Mouse (Mus musculus) limb, embryonic 14.5 days (tissue): ENCODE data around the gene Emc4. TPM values are rescaled to one million over a fixed set of nuclear protein-coding genes. Genes with fewer than 3 reads are reported as not detected.

Experiments used
- ATAC-seq: fragments of 200-750 bp; cut with Nextera tagmentation; 2 replicates; pipeline ENCODE4 v1.8.0; 2017; ENCODE audit warnings: low read depth, moderate number of reproducible peaks, moderate TSS enrichment; ENCODE audit not compliant: low FRiP score
- DNase-seq: peaks from one replicate; pipeline ENCODE4 v3.0.0-alpha.2; 2015; ENCODE audit warnings: low spot score
- H3K27ac ChIP-seq: fragments of 300-500 bp; sonication (generic); replicated peaks from 2 replicates; pipeline ENCODE4 v1.5.1; 2014; ENCODE audit warnings: low read depth, mild to moderate bottlenecking, low read length, moderate library complexity, mixed read lengths
- H3K27me3 ChIP-seq: fragments of 300-500 bp; sonication (generic); 2 replicates; pipeline ENCODE4 v1.6.1; 2014; ENCODE audit warnings: low read length, mixed read lengths; ENCODE audit not compliant: control insufficient read depth, insufficient read depth
- H3K36me3 ChIP-seq: fragments of 300-500 bp; sonication (generic); 2 replicates; pipeline ENCODE4 v1.6.1; 2014; ENCODE audit warnings: mild to moderate bottlenecking, low read length, moderate library complexity, mixed read lengths; ENCODE audit not compliant: control insufficient read depth, insufficient read depth
- H3K4me1 ChIP-seq: fragments of 300-500 bp; sonication (generic); 2 replicates; pipeline ENCODE4 v1.6.1; 2014; ENCODE audit warnings: antibody characterized with exemption, low read length, mixed read lengths; ENCODE audit not compliant: control insufficient read depth, insufficient read depth
- H3K4me2 ChIP-seq: fragments of 300-500 bp; sonication (generic); replicated peaks from 2 replicates; pipeline ENCODE4 v1.6.1; 2014; ENCODE audit warnings: low read depth, mild to moderate bottlenecking, low read length, moderate library complexity; ENCODE audit not compliant: severe bottlenecking
- H3K4me3 ChIP-seq: fragments of 300-500 bp; sonication (generic); replicated peaks from 2 replicates; pipeline ENCODE4 v1.5.1; 2014; ENCODE audit warnings: low read length
- H3K9ac ChIP-seq: fragments of 300-500 bp; sonication (generic); 2 replicates; pipeline ENCODE4 v1.6.1; 2014; ENCODE audit warnings: mild to moderate bottlenecking, low read depth, low read length, moderate library complexity; ENCODE audit not compliant: severe bottlenecking
- H3K9me3 ChIP-seq: fragments of 300-500 bp; sonication (generic); 2 replicates; pipeline ENCODE4 v1.6.1; 2016; ENCODE audit warnings: low read length; ENCODE audit not compliant: control insufficient read depth
- POLR2A ChIP-seq: fragments of 200-500 bp; IDR thresholded peaks from 2 replicates; pipeline ENCODE4 v1.8.0; 2012; ENCODE audit warnings: inconsistent platforms, mild to moderate bottlenecking, moderate library complexity, borderline replicate concordance; ENCODE audit not compliant: insufficient read depth, insufficient read length; ENCODE audit errors: extremely low read depth
- WGBS: fragments of 180-500 bp; shearing (Covaris S2); extraction: QIAGEN DNeasy Blood & Tissue Kit; methylation state at CpG from one replicate; pipeline ENCODE4 v1.1.7; 2014; 5-methylcytosine and 5-hydroxymethylcytosine counted together
- polyA plus RNA-seq, 2 experiments: library from polyadenylated mRNA; depleted of rRNA in 1 of 2; stranded (reverse) in 1 of 2; unstranded in 1 of 2; fragments of >200 nt; fragmentation: Nextera tagmentation in 1 of 2; extraction: Ambion mirVana in 1 of 2; gene quantifications; 2 replicates each; pipeline versions ENCODE4 v1.2.1 to v1.2.3; 2012 to 2014

Gene Emc4
- polyA plus RNA-seq, 2 experiments, result 83.0 to 108 TPM

DNA sequence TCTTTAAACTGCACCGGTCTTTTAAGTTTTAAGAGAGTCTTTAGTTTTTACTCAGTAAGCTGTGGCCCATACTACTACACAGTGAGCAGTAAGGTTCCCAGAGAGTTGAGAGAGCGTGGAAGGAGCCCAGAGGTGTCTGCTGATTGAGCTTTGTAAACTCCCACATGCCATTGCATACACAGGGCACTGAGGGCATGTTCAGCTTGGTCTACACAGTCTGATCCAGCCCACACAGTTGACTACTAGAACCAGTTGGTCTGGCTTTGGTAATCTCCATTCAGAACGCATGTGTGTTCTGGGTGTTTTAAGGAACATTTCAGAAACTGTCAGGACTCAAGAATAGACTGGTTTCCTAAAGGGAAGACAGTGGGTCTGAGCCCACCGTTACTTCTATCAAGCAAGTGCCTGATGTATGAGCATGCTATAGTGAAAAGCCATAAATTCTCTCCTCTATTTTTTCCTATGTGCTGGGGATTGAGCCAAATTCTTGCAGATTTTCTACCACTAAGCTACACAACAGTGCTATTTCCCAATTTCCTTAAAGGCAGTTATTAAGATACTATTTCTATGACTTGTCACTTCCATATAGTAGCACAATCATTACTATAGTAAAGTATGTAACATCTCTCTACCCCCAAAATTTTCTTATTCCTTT lies 23.6 kb upstream of the Emc4 start:
- Histone ChIP-seq H3K27me3 (no peaks in the 10 kb centered on the region), H3K27ac (no peak overlapping the region), H3K4me1 (peaks cover 4% of the 10 kb centered on the region; the same call in 1 of the 2 replicates), H3K9ac (no peak overlapping the region), H3K9me3 (no peaks in the 10 kb centered on the region), H3K4me2 (no peak overlapping the region), H3K36me3 (0 out of 2 replicates have a peak, but pooled peaks cover 3% of the 10 kb centered on the region), H3K4me3 (no peak overlapping the region)
- TF ChIP-seq POLR2A, result no peak
- 64% methylated on average over 4 of the region's 4 CpGs for WGBS
- DNase-seq, result no peak
- ATAC-seq, result no peak

DNA sequence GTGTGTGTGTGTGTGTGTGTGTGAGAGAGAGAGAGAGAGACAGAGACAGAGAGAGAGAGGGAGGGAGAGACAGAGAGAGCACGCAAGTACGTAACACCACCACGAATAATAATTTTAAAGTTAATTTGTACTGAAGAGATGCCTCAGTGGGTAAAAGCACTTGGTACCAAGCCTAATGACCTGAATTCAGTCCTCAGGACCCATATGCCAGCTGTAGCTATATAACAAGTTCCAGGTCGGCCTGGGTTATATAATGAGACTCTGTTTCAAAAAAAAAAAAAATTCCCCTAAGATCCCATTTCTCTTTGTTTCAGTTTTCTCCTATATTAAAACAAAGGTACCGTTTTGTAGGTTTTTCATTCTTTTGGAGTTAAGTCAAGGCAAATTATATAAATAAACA lies 23.0 kb upstream of the Emc4 start:
- TF ChIP-seq POLR2A, result no peak
- H3K9ac ChIP-seq, result no peak overlapping the region
- H3K9me3 ChIP-seq, result no peaks in the 10 kb centered on the region
- H3K4me3 ChIP-seq, result no peak overlapping the region
- no peak overlapping the region for H3K27ac ChIP-seq
- 53% methylated on average over 5 of the region's 5 CpGs for WGBS
- no peak overlapping the region for H3K4me2 ChIP-seq
- no peaks in the 10 kb centered on the region for H3K27me3 ChIP-seq
- peaks cover 4% of the 10 kb centered on the region; the same call in 1 of the 2 replicates for H3K4me1 ChIP-seq
- H3K36me3 ChIP-seq, result 0 out of 2 replicates have a peak, but pooled peaks cover 3% of the 10 kb centered on the region
- DNase-seq (no peak), ATAC-seq (no peak)

- Histone ChIP-seq H3K4me1 (peaks cover 9% of the 10 kb centered on the region), H3K27me3 (no peaks in the 10 kb centered on the region), H3K9ac (no peak overlapping the region), H3K4me2 (no peak overlapping the region), H3K36me3 (no peaks in the 10 kb centered on the region), H3K4me3 (no peak overlapping the region), H3K9me3 (no peaks in the 10 kb centered on the region), H3K27ac (no peak overlapping the region)
- no peak for DNase-seq
- no peak for ATAC-seq
- TF ChIP-seq POLR2A, result no peak
- 94% methylated on average over 1 of the region's 1 CpGs for WGBS
Measured at GRCm38 (mm10) chr2:112381219-112381618, 13.4 kb upstream of the Emc4 start.

GRCm38 (mm10) chr2:112380131-112380530 lies 12.3 kb upstream of the Emc4 start:
- 47% methylated on average over 8 of the region's 8 CpGs for WGBS
- no peaks in the 10 kb centered on the region for H3K36me3 ChIP-seq
- H3K9ac ChIP-seq, result peak overlapping the region; percentile 89
- H3K27ac ChIP-seq, result no peak overlapping the region
- ATAC-seq (no peak), DNase-seq (no peak)
- peaks cover 9% of the 10 kb centered on the region for H3K4me1 ChIP-seq
- H3K4me3 ChIP-seq, result peak overlapping the region; percentile 76
- peak overlapping the region; percentile 49 for H3K4me2 ChIP-seq
- H3K27me3 ChIP-seq, result no peaks in the 10 kb centered on the region
- H3K9me3 ChIP-seq, result no peaks in the 10 kb centered on the region
- no peak for TF ChIP-seq POLR2A

DNA sequence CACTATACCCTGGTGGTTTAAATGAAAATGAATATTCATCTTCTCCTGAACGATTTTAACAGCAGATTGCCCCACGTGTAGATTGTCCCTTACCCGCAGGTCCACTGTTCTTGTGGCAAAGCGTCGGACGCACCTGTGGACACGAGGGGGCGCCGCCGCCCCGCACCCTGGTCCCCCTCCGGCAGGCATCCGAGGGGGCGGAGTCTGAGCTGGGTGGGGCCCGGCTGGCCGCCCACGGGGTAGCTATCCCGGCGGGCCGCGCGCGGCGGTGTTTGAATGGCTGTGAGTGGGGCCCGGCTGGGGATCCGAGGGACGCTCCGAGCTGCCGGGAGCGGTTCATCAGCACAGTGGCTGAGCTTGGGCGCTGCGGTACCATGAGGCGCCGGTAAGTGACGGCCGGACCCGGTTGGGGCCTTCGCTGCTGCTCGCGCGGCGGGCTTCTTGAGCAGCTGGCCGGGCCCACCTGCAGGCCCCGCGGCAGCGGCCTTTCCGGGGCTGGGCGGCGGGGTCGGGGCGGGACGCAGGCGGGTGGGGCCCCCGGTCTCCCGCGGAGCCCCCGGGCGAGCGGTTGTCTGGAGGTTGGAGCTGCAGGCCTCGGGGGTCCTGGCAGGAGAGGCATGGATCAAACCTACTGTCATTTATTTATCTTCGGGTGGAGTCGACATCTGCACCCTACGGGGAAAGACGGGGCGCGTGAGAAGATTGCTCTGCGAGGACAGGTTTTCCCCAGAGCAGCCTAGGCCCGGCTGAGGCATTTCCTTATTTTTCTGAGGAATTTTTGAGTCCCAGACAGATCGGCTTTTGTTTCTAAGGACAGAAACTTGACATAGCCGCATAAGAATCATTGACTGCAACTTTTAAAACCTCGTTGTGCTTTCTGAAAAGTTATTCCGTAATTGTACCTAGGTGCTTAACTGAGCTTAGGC lies 11.4 kb upstream of the Emc4 start, which contains the start of gene Katnbl1:
TSS of gene Katnbl1 (plus strand) at position 239 of the 926 bp plus-strand sequence.
- Histone ChIP-seq H3K27me3 (no peaks in the 10 kb centered on the region), H3K4me1 (peaks cover 9% of the 10 kb centered on the region), H3K36me3 (no peaks in the 10 kb centered on the region), H3K27ac (peak within 1 kb of the TSS; percentile 86), H3K9ac (peak within 1 kb of the TSS; percentile 89), H3K4me2 (peak within 1 kb of the TSS; percentile 49), H3K4me3 (peak within 1 kb of the TSS; percentile 76), H3K9me3 (no peaks in the 10 kb centered on the region)
- peak; percentile 97 for ATAC-seq
- peak; percentile 78; the same call in 1 of the 2 replicates for TF ChIP-seq POLR2A
- WGBS, result under 1% methylated on average over 62 of the region's 72 CpGs
- DNase-seq, result peak; percentile 93
